Mouse (Mus musculus): ENCODE data around the gene Ccdc15. TPM values are rescaled to one million over a fixed set of nuclear protein-coding genes. Genes with fewer than 3 reads are reported as not detected.
"Not testable (repeated sequence)": the region's sequence is repeated elsewhere in the genome, so short reads cannot be mapped to it uniquely, and the experiment has no call there.

Ccdc15 gene
- polyA plus RNA-seq, 1 experiment from 2014 or later = 6.4 TPM

DNA sequence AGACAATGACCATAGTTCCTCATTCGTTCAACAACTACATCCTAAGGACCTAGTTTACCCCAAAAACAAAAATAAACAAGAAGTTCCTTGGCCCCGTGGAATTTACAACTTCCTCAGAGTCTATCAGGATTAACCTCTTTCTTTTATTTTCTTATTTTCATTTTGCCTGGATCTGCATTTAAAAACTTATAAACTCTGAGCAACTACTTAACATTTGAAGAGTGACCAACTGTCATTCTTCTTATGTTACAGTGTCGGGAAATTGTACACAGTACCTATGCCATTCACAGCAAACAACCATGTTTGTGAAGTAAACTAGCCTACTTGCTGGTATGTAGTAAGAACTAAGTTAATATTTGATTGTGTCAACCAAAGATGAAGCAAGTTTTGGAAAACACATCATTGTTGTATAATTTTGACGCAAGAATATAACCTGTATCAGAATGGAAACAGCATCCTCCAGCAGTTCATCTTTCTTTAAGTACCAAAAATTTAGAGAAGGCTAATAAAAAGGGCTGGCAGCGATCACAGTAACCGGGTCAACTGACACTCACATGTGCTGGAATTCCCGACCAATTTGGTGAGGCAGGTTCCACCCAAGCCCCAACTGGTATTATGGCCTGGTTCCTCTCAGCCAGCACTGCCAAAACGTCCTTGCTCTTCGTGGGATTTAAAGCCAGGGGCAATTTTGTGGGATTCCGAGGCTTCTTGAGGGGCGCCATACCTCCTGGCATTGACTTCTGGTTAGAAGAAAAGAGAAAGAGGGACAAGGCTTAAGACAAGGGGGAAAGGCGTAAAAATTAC, 846 bp downstream of the Ccdc15 start:
- H3K4me2 ChIP-seq = peak overlapping the region; percentile 91
- peak overlapping the region; percentile 87 for H3K4me3 ChIP-seq (replicated peaks)
- peaks cover 13% of the 10 kb centered on the region for H3K4me1 ChIP-seq
- peaks cover 2% of the 10 kb centered on the region; the same call in 1 of the 2 replicates for H3K36me3 ChIP-seq
- H3K27me3 ChIP-seq (replicated peaks) = no peaks in the 10 kb centered on the region
- H3K9ac ChIP-seq (replicated peaks) = peak overlapping the region; percentile 82
- no peaks in the 10 kb centered on the region for H3K9me3 ChIP-seq (replicated peaks)
- peak overlapping the region; percentile 92 for H3K27ac ChIP-seq (replicated peaks)
- WGBS = 23% methylated on average over 12 of the region's 12 CpGs
- peak; percentile 26; the same call in 1 of the 2 replicates for ATAC-seq (ENCODE audit: low FRiP score)

- 90% methylated on average over 3 of the region's 3 CpGs for WGBS
- Histone ChIP-seq H3K27ac (replicated peaks) (no peak overlapping the region), H3K27me3 (replicated peaks) (no peaks in the 10 kb centered on the region), H3K4me3 (replicated peaks) (no peak overlapping the region), H3K36me3 (peaks cover 3% of the 10 kb centered on the region; the same call in 1 of the 2 replicates), H3K4me2 (no peak overlapping the region), H3K9me3 (replicated peaks) (no peaks in the 10 kb centered on the region), H3K9ac (replicated peaks) (no peak overlapping the region), H3K4me1 (peaks cover 13% of the 10 kb centered on the region)
- ATAC-seq (ENCODE audit: low FRiP score) = no peak
These were observed 2.8 kb downstream of the Ccdc15 start for GRCm38 (mm10) chr9:37345406-37345805.

GRCm38 (mm10) chr9:37329456-37329855, 18.8 kb downstream of the Ccdc15 start:
- Histone ChIP-seq H3K4me1 (no peaks in the 10 kb centered on the region), H3K9ac (replicated peaks) (no peak overlapping the region), H3K4me3 (replicated peaks) (no peak overlapping the region), H3K36me3 (no peaks in the 10 kb centered on the region), H3K27me3 (replicated peaks) (no peaks in the 10 kb centered on the region), H3K4me2 (no peak overlapping the region), H3K9me3 (replicated peaks) (no peaks in the 10 kb centered on the region), H3K27ac (replicated peaks) (no peak overlapping the region)
- WGBS = 46% methylated on average over 3 of the region's 3 CpGs
- ATAC-seq (ENCODE audit: low FRiP score) = no peak

DNA sequence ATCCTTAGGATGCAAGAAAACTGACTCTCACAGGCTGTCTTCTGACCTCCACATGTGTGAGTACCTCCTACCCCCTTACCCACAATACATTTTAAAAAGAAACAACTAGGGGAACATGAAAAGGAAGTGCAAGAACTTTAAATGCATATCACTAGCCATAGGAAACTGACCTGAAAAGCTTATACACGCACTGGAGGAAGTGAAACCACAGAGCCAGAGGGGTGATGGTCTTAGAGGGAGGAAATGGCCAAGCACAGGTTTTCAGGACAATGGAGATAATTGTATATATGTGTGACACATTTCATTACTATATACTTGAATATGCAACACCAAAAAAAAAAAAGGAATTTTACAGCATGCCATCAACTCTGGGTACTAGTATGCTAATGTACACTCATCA, 46.5 kb downstream of the Ccdc15 start:
- H3K27ac ChIP-seq (replicated peaks) = no peak overlapping the region
- H3K9ac ChIP-seq (replicated peaks) = no peak overlapping the region
- WGBS = 83% methylated on average over 1 of the region's 1 CpGs
- no peak for ATAC-seq (ENCODE audit: low FRiP score)
- no peak overlapping the region for H3K4me3 ChIP-seq (replicated peaks)
- no peaks in the 10 kb centered on the region for H3K36me3 ChIP-seq
- no peak overlapping the region for H3K4me2 ChIP-seq
- H3K27me3 ChIP-seq (replicated peaks) = no peaks in the 10 kb centered on the region
- H3K9me3 ChIP-seq (replicated peaks) = no peaks in the 10 kb centered on the region
- H3K4me1 ChIP-seq = no peaks in the 10 kb centered on the region

GRCm38 (mm10) chr9:37300501-37300900, 47.7 kb downstream of the Ccdc15 start:
- not testable (repeated sequence) for H3K4me3 ChIP-seq (replicated peaks); ATAC-seq (ENCODE audit: low FRiP score); H3K4me1 ChIP-seq; H3K27me3 ChIP-seq (replicated peaks); H3K27ac ChIP-seq (replicated peaks); H3K4me2 ChIP-seq; H3K36me3 ChIP-seq; H3K9ac ChIP-seq (replicated peaks); H3K9me3 ChIP-seq (replicated peaks)
- 76% methylated on average over 1 of the region's 1 CpGs for WGBS

GRCm38 (mm10) chr9:37295586-37295985, 52.6 kb downstream of the Ccdc15 start:
- Histone ChIP-seq H3K4me1 (no peaks in the 10 kb centered on the region), H3K9me3 (replicated peaks) (no peaks in the 10 kb centered on the region), H3K4me3 (replicated peaks) (no peak overlapping the region), H3K27ac (replicated peaks) (no peak overlapping the region), H3K4me2 (no peak overlapping the region), H3K27me3 (replicated peaks) (no peaks in the 10 kb centered on the region), H3K9ac (replicated peaks) (no peak overlapping the region), H3K36me3 (no peaks in the 10 kb centered on the region)
- ATAC-seq (ENCODE audit: low FRiP score) = no peak

DNA sequence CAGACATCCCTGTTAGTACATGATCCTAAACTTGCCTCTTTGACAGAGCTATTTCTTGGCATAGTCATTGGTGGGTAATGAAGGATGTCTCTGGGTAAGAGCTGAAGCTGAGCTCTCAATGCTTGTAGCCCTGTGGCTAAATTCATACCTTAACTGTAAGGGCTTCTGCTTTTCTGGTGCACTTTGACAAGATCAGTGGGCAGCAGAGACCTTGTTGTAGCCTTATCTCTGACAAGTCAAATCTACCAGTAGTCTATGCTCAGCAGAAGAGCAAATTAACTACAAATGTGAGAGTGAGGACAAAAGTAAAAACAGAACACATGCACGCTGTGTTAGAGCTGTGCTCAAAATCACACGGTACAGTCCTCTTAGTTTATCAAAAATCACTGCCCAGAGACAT, 81.6 kb downstream of the Ccdc15 start:
- 84% methylated on average over 2 of the region's 2 CpGs for WGBS
- H3K36me3 ChIP-seq = no peaks in the 10 kb centered on the region

DNA sequence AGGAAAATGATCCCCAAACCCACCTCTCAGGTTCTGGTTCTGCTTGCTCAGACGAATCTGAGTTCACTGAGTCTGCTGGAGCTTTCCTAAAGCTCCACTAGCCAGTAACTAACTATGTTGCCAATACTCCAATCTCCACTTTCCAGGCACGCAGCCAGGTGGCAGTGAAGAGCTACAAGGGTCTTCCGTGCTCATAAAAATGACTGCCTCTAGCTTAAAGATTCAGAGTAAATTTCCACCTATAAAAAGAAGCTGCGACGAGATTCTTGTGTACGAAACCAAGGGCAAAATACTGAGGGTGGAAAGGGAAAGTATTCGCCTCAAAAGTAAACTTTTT, 92.4 kb downstream of the Ccdc15 start:
- Histone ChIP-seq H3K27ac (replicated peaks) (no peak overlapping the region), H3K4me2 (peak overlapping the region; percentile 88), H3K4me3 (replicated peaks) (peak overlapping the region; percentile 42), H3K4me1 (peaks cover 19% of the 10 kb centered on the region), H3K36me3 (no peaks in the 10 kb centered on the region), H3K9ac (replicated peaks) (no peak overlapping the region), H3K27me3 (replicated peaks) (peaks cover 5% of the 10 kb centered on the region), H3K9me3 (replicated peaks) (no peaks in the 10 kb centered on the region)
- 30% methylated on average over 7 of the region's 7 CpGs for WGBS
- peak; percentile 84; the same call in 1 of the 2 replicates for ATAC-seq (ENCODE audit: low FRiP score)

More for the DNA sequence above, 81.6 kb downstream of the Ccdc15 start:
- H3K27me3 ChIP-seq (replicated peaks) = no peaks in the 10 kb centered on the region
- H3K4me2 ChIP-seq = no peak overlapping the region
- no peak overlapping the region for H3K9ac ChIP-seq (replicated peaks)
- H3K4me1 ChIP-seq = no peaks in the 10 kb centered on the region
- H3K9me3 ChIP-seq (replicated peaks) = no peaks in the 10 kb centered on the region
- no peak overlapping the region for H3K27ac ChIP-seq (replicated peaks)
- ATAC-seq (ENCODE audit: low FRiP score) = no peak
- H3K4me3 ChIP-seq (replicated peaks) = no peak overlapping the region

- 4% methylated on average over 38 of the region's 38 CpGs for WGBS
These were observed 92.9 kb downstream of the Ccdc15 start, which contains the start of gene Slc37a2 for GRCm38 (mm10) chr9:37255149-37255888. TSS of gene Slc37a2 (minus strand) at chr9:37255738.

GRCm38 (mm10) chr9:37254531-37255110, 93.6 kb downstream of the Ccdc15 start:
- Histone ChIP-seq H3K4me3 (replicated peaks) (peak overlapping the region; percentile 42), H3K4me1 (peaks cover 19% of the 10 kb centered on the region), H3K27ac (replicated peaks) (no peak overlapping the region), H3K9ac (replicated peaks) (no peak overlapping the region), H3K36me3 (no peaks in the 10 kb centered on the region), H3K27me3 (replicated peaks) (peaks cover 5% of the 10 kb centered on the region), H3K9me3 (replicated peaks) (no peaks in the 10 kb centered on the region), H3K4me2 (peak overlapping the region; percentile 88)
- ATAC-seq (ENCODE audit: low FRiP score) = no peak
- 26% methylated on average over 6 of the region's 6 CpGs for WGBS

More at GRCm38 (mm10) chr9:37255149-37255888, 92.9 kb downstream of the Ccdc15 start, which contains the start of gene Slc37a2:
- Histone ChIP-seq H3K9me3 (replicated peaks) (no peaks in the 10 kb centered on the region), H3K4me1 (peaks cover 19% of the 10 kb centered on the region), H3K4me3 (replicated peaks) (peak within 1 kb of the TSS; percentile 42), H3K27ac (replicated peaks) (no peak within 1 kb of the TSS), H3K9ac (replicated peaks) (peak within 1 kb of the TSS; percentile 48; the same call in 1 of the 2 replicates), H3K4me2 (peak within 1 kb of the TSS; percentile 88), H3K36me3 (no peaks in the 10 kb centered on the region), H3K27me3 (replicated peaks) (peaks cover 5% of the 10 kb centered on the region)
- peak; percentile 79 for ATAC-seq (ENCODE audit: low FRiP score)

DNA sequence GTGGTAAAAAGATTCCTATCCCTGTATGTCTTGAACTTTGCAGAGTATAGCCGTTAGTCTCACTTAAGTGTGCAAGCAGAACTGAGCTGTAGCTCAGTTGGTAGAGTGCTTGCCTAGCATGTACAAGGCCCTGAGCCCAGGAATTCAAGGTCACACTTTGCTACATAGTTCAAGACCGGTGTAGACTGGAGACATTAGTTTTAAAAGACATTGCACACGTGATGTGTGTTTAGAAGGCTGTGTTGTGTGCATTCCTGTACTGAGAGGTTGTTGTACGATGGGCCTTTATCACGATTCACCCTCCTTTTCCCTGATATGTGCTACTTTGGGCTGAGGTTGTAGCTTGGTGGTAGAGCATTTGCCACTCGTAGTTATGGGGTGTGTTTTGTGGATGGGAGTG, 97.6 kb downstream of the Ccdc15 start:
- H3K4me2 ChIP-seq = no peak overlapping the region
- no peak overlapping the region for H3K4me3 ChIP-seq (replicated peaks)
- 92% methylated on average over 6 of the region's 6 CpGs for WGBS
- no peak overlapping the region for H3K9ac ChIP-seq (replicated peaks)
- H3K4me1 ChIP-seq = peaks cover 17% of the 10 kb centered on the region
- no peak overlapping the region for H3K27ac ChIP-seq (replicated peaks)
- H3K9me3 ChIP-seq (replicated peaks) = no peaks in the 10 kb centered on the region
- H3K27me3 ChIP-seq (replicated peaks) = peaks cover 5% of the 10 kb centered on the region
- ATAC-seq (ENCODE audit: low FRiP score) = no peak
- no peaks in the 10 kb centered on the region for H3K36me3 ChIP-seq

Measured in neural tube, embryonic 15.5 days (tissue).